Mouse (Mus musculus) ES-E14 (cell line): ENCODE measurements around the gene Acvr1b.

Experiments used
- CHD2 ChIP-seq: IDR thresholded peaks from 2 replicates; pipeline ENCODE4 v1.6.1; 2014; ENCODE audit warnings: mild to moderate bottlenecking, low read depth, low read length, inconsistent platforms
- HCFC1 ChIP-seq: IDR thresholded peaks from 2 replicates; pipeline ENCODE4 v1.6.1; 2012; ENCODE audit warnings: low read length, inconsistent platforms, borderline replicate concordance; ENCODE audit not compliant: insufficient read depth
- MAFK ChIP-seq: IDR thresholded peaks from 2 replicates; pipeline ENCODE4 v1.6.1; 2014; ENCODE audit warnings: mild to moderate bottlenecking, low read depth, low read length, inconsistent platforms; ENCODE audit not compliant: insufficient read depth
- ZC3H11A ChIP-seq: IDR thresholded peaks from 2 replicates; pipeline ENCODE4 v1.6.1; 2012; ENCODE audit warnings: low read depth, mild to moderate bottlenecking, inconsistent platforms, low read length, borderline replicate concordance

DNA sequence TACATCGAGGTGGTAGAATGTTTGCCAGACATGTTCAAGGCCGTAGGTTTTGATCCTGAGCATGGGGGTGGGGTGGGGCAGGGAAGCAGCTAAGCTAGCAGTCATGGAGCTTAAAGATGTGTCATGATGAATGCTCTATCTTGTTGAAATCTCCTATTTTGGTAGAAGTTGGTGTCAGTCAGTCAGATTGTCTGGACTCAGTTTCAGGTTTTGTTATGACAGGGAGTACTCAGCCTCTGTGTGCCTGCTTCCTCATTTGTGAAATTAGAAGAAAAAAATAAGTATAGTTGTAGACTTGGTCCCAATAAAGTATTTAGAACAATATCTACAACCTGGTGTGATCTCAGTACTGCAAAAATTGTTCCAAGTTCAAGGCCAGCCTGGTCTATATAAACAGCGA is 35.2 kb upstream of the Acvr1b start:
- no peak for TF ChIP-seq HCFC1
- no peak for TF ChIP-seq ZC3H11A
- no peak for TF ChIP-seq MAFK
- TF ChIP-seq CHD2 = no peak
